Mouse (Mus musculus) midbrain, embryonic 10.5 days (tissue): Measurements from ENCODE around the gene Rgs14. TPM values are rescaled to one million over a fixed set of nuclear protein-coding genes. Genes with fewer than 3 reads are reported as not detected.

Experiments used
- polyA plus RNA-seq: library from polyadenylated mRNA; unstranded; fragments of >200 nt; fragmentation: Nextera tagmentation; extraction: Ambion mirVana; gene quantifications from 2 replicates; pipeline ENCODE4 v1.2.1, GENCODE M21; 2016

Gene Rgs14
- polyA plus RNA-seq, 1 experiment from 2014 or later, result 0.41 TPM

Other genes with a start within 250 kb of the Rgs14 start
- not detected in 2 replicates for gene Gm17617, start 236.2 kb upstream of the Rgs14 start, polyA plus RNA-seq
- gene Fgfr4, start 217.1 kb upstream of the Rgs14 start, polyA plus RNA-seq, result 0.25 and 0.35 TPM in 2 replicates
- 70.7 and 72.9 TPM in 2 replicates for gene Nsd1, start 159.9 kb upstream of the Rgs14 start, polyA plus RNA-seq
- gene Prelid1, start 49.2 kb upstream of the Rgs14 start, polyA plus RNA-seq, result 494 and 539 TPM in 2 replicates
- 72.7 and 82.3 TPM in 2 replicates for gene Rab24, start 47.8 kb upstream of the Rgs14 start, polyA plus RNA-seq
- gene Mxd3, start 39.9 kb upstream of the Rgs14 start, polyA plus RNA-seq, result 24.2 and 28.1 TPM in 2 replicates
- 105 and 107 TPM in 2 replicates for gene Lman2, start 6.9 kb upstream of the Rgs14 start, polyA plus RNA-seq
- not detected in 2 replicates for gene Slc34a1, start 28.5 kb downstream of the Rgs14 start, polyA plus RNA-seq
- not detected in 2 replicates for gene Pfn3, start 45.5 kb downstream of the Rgs14 start, polyA plus RNA-seq
- gene F12, start 57.1 kb downstream of the Rgs14 start, polyA plus RNA-seq, result 0.14 TPM in 1 of 2 replicates, not detected in the other
- gene Grk6, start 75.3 kb downstream of the Rgs14 start, polyA plus RNA-seq, result 41.8 and 51.4 TPM in 2 replicates
- gene Prr7, start 94.5 kb downstream of the Rgs14 start, polyA plus RNA-seq, result 0.69 and 0.87 TPM in 2 replicates
- 381 and 466 TPM in 2 replicates for gene Dbn1, start 118.4 kb downstream of the Rgs14 start, polyA plus RNA-seq
- gene Pdlim7, start 143.9 kb downstream of the Rgs14 start, polyA plus RNA-seq, result 191 and 195 TPM in 2 replicates
- 3.1 and 3.6 TPM in 2 replicates for gene Dok3, start 159.6 kb downstream of the Rgs14 start, polyA plus RNA-seq
- gene Ddx41, start 166.9 kb downstream of the Rgs14 start, polyA plus RNA-seq, result 86.3 and 92.0 TPM in 2 replicates
- 56.7 and 63.1 TPM in 2 replicates for gene Fam193b, start 201.4 kb downstream of the Rgs14 start, polyA plus RNA-seq
- 114 and 126 TPM in 2 replicates for gene Tmed9, start 204.0 kb downstream of the Rgs14 start, polyA plus RNA-seq
- 30.5 and 37.6 TPM in 2 replicates for gene B4galt7, start 230.2 kb downstream of the Rgs14 start, polyA plus RNA-seq